Mouse (Mus musculus) hindbrain, embryonic 14.5 days (tissue): Measurements from ENCODE around the gene Gm49380. TPM values are rescaled to one million over a fixed set of nuclear protein-coding genes. Genes with fewer than 3 reads are reported as not detected.
A peak's percentile ranks its signal among the peaks of the same experiment; 100 is the strongest.

Experiments used
- ATAC-seq: fragments of 200-750 bp; cut with Nextera tagmentation; 2 replicates; pipeline ENCODE4 v1.8.0; 2017; ENCODE audit warnings: moderate number of reproducible peaks, mild to moderate bottlenecking, moderate TSS enrichment, moderate library complexity; ENCODE audit not compliant: low FRiP score
- DNase-seq: peaks from one replicate; pipeline ENCODE4 v3.0.0-alpha.2; 2015; ENCODE audit warnings: low spot score
- H3K27ac ChIP-seq: fragments of 300-500 bp; sonication (generic); 2 replicates; pipeline ENCODE4 v1.5.1; 2014; ENCODE audit warnings: mild to moderate bottlenecking, moderate library complexity
- H3K27me3 ChIP-seq: fragments of 300-500 bp; sonication (generic); 2 replicates; pipeline ENCODE4 v1.6.1; 2014; ENCODE audit warnings: mild to moderate bottlenecking, low read length, mixed read lengths; ENCODE audit not compliant: control insufficient read depth, insufficient read depth
- H3K36me3 ChIP-seq: fragments of 300-500 bp; sonication (generic); replicated peaks from 2 replicates; pipeline ENCODE4 v1.6.1; 2014; ENCODE audit not compliant: control insufficient read depth, insufficient read depth
- H3K4me1 ChIP-seq: fragments of 300-500 bp; sonication (generic); replicated peaks from 2 replicates; pipeline ENCODE4 v1.6.1; 2014; ENCODE audit warnings: antibody characterized with exemption, low read length, mixed read lengths; ENCODE audit not compliant: control insufficient read depth, insufficient read depth
- H3K4me2 ChIP-seq: fragments of 300-500 bp; sonication (generic); replicated peaks from 2 replicates; pipeline ENCODE4 v1.6.1; 2014; ENCODE audit warnings: mild to moderate bottlenecking, moderate library complexity
- H3K4me3 ChIP-seq: fragments of 300-500 bp; sonication (generic); replicated peaks from 2 replicates; pipeline ENCODE4 v1.5.1; 2014; ENCODE audit warnings: mild to moderate bottlenecking, low read length
- H3K9ac ChIP-seq: fragments of 300-500 bp; sonication (generic); 2 replicates; pipeline ENCODE4 v1.6.1; 2014
- H3K9me3 ChIP-seq: fragments of 300-500 bp; sonication (generic); 2 replicates; pipeline ENCODE4 v1.6.1; 2016; ENCODE audit warnings: low read length; ENCODE audit not compliant: control insufficient read depth
- WGBS: fragments of 180-500 bp; shearing (Covaris S2); extraction: QIAGEN DNeasy Blood & Tissue Kit; methylation state at CpG from one replicate; pipeline ENCODE4 v1.1.7; 2014; 5-methylcytosine and 5-hydroxymethylcytosine counted together
- polyA plus RNA-seq: library from polyadenylated mRNA; unstranded; fragments of >200 nt; fragmentation: Nextera tagmentation; extraction: Ambion mirVana; gene quantifications from 2 replicates; pipeline ENCODE4 v1.2.1, GENCODE M21; 2014

The Gm49380 gene
- polyA plus RNA-seq, 1 experiment from 2014 or later: 0.35 TPM

- Histone ChIP-seq H3K27me3 (peaks cover 33% of the 10 kb centered on the region), H3K4me1 (peaks cover 12% of the 10 kb centered on the region; the same call in 1 of the 2 replicates), H3K4me3 (peak within 1 kb of the TSS; percentile 31), H3K9me3 (no peaks in the 10 kb centered on the region), H3K27ac (no peak within 1 kb of the TSS), H3K4me2 (peak within 1 kb of the TSS; percentile 63), H3K36me3 (no peaks in the 10 kb centered on the region), H3K9ac (peak within 1 kb of the TSS; percentile 35; the same call in 1 of the 2 replicates)
- WGBS: under 1% methylated on average over 30 of the region's 30 CpGs
- peak; percentile 68 for DNase-seq
- ATAC-seq: peak; percentile 68; the same call in 1 of the 2 replicates
These were observed 70.2 kb downstream of the Gm49380 start, which contains the start of gene Thy1 for GRCm38 (mm10) chr9:44042836-44043707. Thy1 (plus strand) TSS chr9:44043384.

GRCm38 (mm10) chr9:44042396-44042680, 71.0 kb downstream of the Gm49380 start:
- no peak for DNase-seq
- Histone ChIP-seq H3K9ac (no peak overlapping the region), H3K4me1 (peaks cover 12% of the 10 kb centered on the region; the same call in 1 of the 2 replicates), H3K36me3 (no peaks in the 10 kb centered on the region), H3K9me3 (no peaks in the 10 kb centered on the region), H3K27ac (no peak overlapping the region), H3K27me3 (peaks cover 33% of the 10 kb centered on the region), H3K4me2 (no peak overlapping the region), H3K4me3 (no peak overlapping the region)
- ATAC-seq: no peak
- 88% methylated on average over 1 of the region's 1 CpGs for WGBS

- peaks cover 12% of the 10 kb centered on the region; the same call in 1 of the 2 replicates for H3K4me1 ChIP-seq
- no peak overlapping the region for H3K4me2 ChIP-seq
- H3K4me3 ChIP-seq: no peak overlapping the region
- WGBS: 69% methylated on average over 7 of the region's 7 CpGs
- no peak for DNase-seq
- peaks cover 33% of the 10 kb centered on the region for H3K27me3 ChIP-seq
- H3K9ac ChIP-seq: no peak overlapping the region
- H3K36me3 ChIP-seq: no peaks in the 10 kb centered on the region
- ATAC-seq: no peak
- H3K27ac ChIP-seq: no peak overlapping the region
- H3K9me3 ChIP-seq: no peaks in the 10 kb centered on the region
These were observed 71.5 kb downstream of the Gm49380 start for GRCm38 (mm10) chr9:44041511-44042395.

- 96% methylated on average over 5 of the region's 5 CpGs for WGBS
These were observed 76.2 kb downstream of the Gm49380 start for GRCm38 (mm10) chr9:44037106-44037505.

GRCm38 (mm10) chr9:44033957-44034727, 79.2 kb downstream of the Gm49380 start:
- ATAC-seq: no peak
- H3K9ac ChIP-seq: no peak overlapping the region
- no peak for DNase-seq
- WGBS: 78% methylated on average over 13 of the region's 13 CpGs
- H3K9me3 ChIP-seq: no peaks in the 10 kb centered on the region
- no peaks in the 10 kb centered on the region for H3K27me3 ChIP-seq
- H3K36me3 ChIP-seq: no peaks in the 10 kb centered on the region
- no peak overlapping the region for H3K4me3 ChIP-seq
- H3K4me2 ChIP-seq: no peak overlapping the region
- H3K27ac ChIP-seq: no peak overlapping the region
- no peaks in the 10 kb centered on the region for H3K4me1 ChIP-seq

More at GRCm38 (mm10) chr9:44037106-44037505, 76.2 kb downstream of the Gm49380 start:
- H3K36me3 ChIP-seq: no peaks in the 10 kb centered on the region
- no peak overlapping the region for H3K4me2 ChIP-seq
- H3K9me3 ChIP-seq: no peaks in the 10 kb centered on the region
- no peak overlapping the region for H3K9ac ChIP-seq
- DNase-seq: no peak
- peaks cover 2% of the 10 kb centered on the region for H3K27me3 ChIP-seq
- no peaks in the 10 kb centered on the region for H3K4me1 ChIP-seq
- H3K27ac ChIP-seq: no peak overlapping the region
- no peak for ATAC-seq
- H3K4me3 ChIP-seq: no peak overlapping the region

GRCm38 (mm10) chr9:44033317-44033716, 80.0 kb downstream of the Gm49380 start:
- DNase-seq (no peak), ATAC-seq (no peak)
- Histone ChIP-seq H3K4me2 (no peak overlapping the region), H3K36me3 (no peaks in the 10 kb centered on the region), H3K27me3 (no peaks in the 10 kb centered on the region), H3K4me3 (no peak overlapping the region), H3K9me3 (no peaks in the 10 kb centered on the region), H3K4me1 (no peaks in the 10 kb centered on the region), H3K9ac (no peak overlapping the region), H3K27ac (no peak overlapping the region)
- WGBS: 93% methylated on average over 5 of the region's 5 CpGs

GRCm38 (mm10) chr9:44031946-44032345, 81.4 kb downstream of the Gm49380 start:
- H3K9me3 ChIP-seq: no peaks in the 10 kb centered on the region
- WGBS: 82% methylated on average over 4 of the region's 4 CpGs
- no peak overlapping the region for H3K4me2 ChIP-seq
- no peaks in the 10 kb centered on the region for H3K36me3 ChIP-seq
- no peaks in the 10 kb centered on the region for H3K4me1 ChIP-seq
- H3K9ac ChIP-seq: no peak overlapping the region
- H3K27ac ChIP-seq: no peak overlapping the region
- H3K27me3 ChIP-seq: no peaks in the 10 kb centered on the region
- H3K4me3 ChIP-seq: no peak overlapping the region
- DNase-seq (no peak), ATAC-seq (no peak)

- no peaks in the 10 kb centered on the region for H3K36me3 ChIP-seq
- no peak overlapping the region for H3K4me3 ChIP-seq
- no peak overlapping the region for H3K9ac ChIP-seq
- H3K9me3 ChIP-seq: no peaks in the 10 kb centered on the region
- H3K4me1 ChIP-seq: no peaks in the 10 kb centered on the region
- H3K27me3 ChIP-seq: no peaks in the 10 kb centered on the region
- ATAC-seq (no peak), DNase-seq (no peak)
- no peak overlapping the region for H3K4me2 ChIP-seq
- H3K27ac ChIP-seq: no peak overlapping the region
- 83% methylated on average over 5 of the region's 5 CpGs for WGBS
These were observed 82.2 kb downstream of the Gm49380 start for GRCm38 (mm10) chr9:44031079-44031478.
